Mouse (Mus musculus): ENCODE measurements at regions not wholly inside any gene's neighbourhood (a gene's known extent, or its start where the extent isn't known, plus 50 kb on each side); places are given as distances from the start of the nearest gene placed in this dataset.

GRCm38 (mm10) chr2:80973217-80973616, 356.2 kb downstream of the Nup35 start:
- no peak for ATAC-seq (ENCODE audit: low FRiP score)
- no peaks in the 10 kb centered on the region for H3K27me3 ChIP-seq (ENCODE audit: insufficient read depth, low read length)
- no peak overlapping the region for H3K4me3 ChIP-seq (ENCODE audit: low read depth, low read length)
- H3K4me1 ChIP-seq (ENCODE audit: insufficient read depth, low read length): no peaks in the 10 kb centered on the region
- no peak for TF ChIP-seq CTCF (IDR thresholded peaks at IDR 0.05)
- 0 out of 2 replicates have a peak, but pooled peaks cover 4% of the 10 kb centered on the region for H3K9me3 ChIP-seq (ENCODE audit: low read length)
- no peak overlapping the region for H3K9ac ChIP-seq (replicated peaks; ENCODE audit: low read length, poor library complexity, severe bottlenecking)
- 88% methylated on average over 2 of the region's 2 CpGs for WGBS
- DNase-seq (ENCODE audit: low spot score): no peak
- no peaks in the 10 kb centered on the region for H3K36me3 ChIP-seq (ENCODE audit: insufficient read depth, low read length)
- H3K4me2 ChIP-seq (ENCODE audit: low read depth, low read length, poor library complexity, severe bottlenecking): no peak overlapping the region
- no peak overlapping the region for H3K27ac ChIP-seq (ENCODE audit: low read depth, low read length)

GRCm38 (mm10) chr2:80998296-80998695, 381.3 kb downstream of the Nup35 start:
- H3K4me3 ChIP-seq (ENCODE audit: low read depth, low read length): no peak overlapping the region
- DNase-seq (ENCODE audit: low spot score) (no peak), ATAC-seq (ENCODE audit: low FRiP score) (no peak)
- 97% methylated on average over 1 of the region's 1 CpGs for WGBS
- H3K27ac ChIP-seq (ENCODE audit: low read depth, low read length): no peak overlapping the region
- no peak overlapping the region for H3K9ac ChIP-seq (replicated peaks; ENCODE audit: low read length, poor library complexity, severe bottlenecking)
- no peak overlapping the region for H3K4me2 ChIP-seq (ENCODE audit: low read depth, low read length, poor library complexity, severe bottlenecking)
- TF ChIP-seq CTCF (IDR thresholded peaks at IDR 0.05): no peak
- no peaks in the 10 kb centered on the region for H3K36me3 ChIP-seq (ENCODE audit: insufficient read depth, low read length)
- H3K27me3 ChIP-seq (ENCODE audit: insufficient read depth, low read length): no peaks in the 10 kb centered on the region
- no peaks in the 10 kb centered on the region for H3K9me3 ChIP-seq (ENCODE audit: low read length)
- H3K4me1 ChIP-seq (ENCODE audit: insufficient read depth, low read length): no peaks in the 10 kb centered on the region

- Histone ChIP-seq H3K4me1 (ENCODE audit: insufficient read depth, low read length) (no peaks in the 10 kb centered on the region), H3K27me3 (ENCODE audit: insufficient read depth, low read length) (no peaks in the 10 kb centered on the region), H3K9ac (replicated peaks; ENCODE audit: low read length, poor library complexity, severe bottlenecking) (no peak overlapping the region), H3K4me2 (ENCODE audit: low read depth, low read length, poor library complexity, severe bottlenecking) (no peak overlapping the region), H3K27ac (ENCODE audit: low read depth, low read length) (no peak overlapping the region), H3K9me3 (ENCODE audit: low read length) (no peaks in the 10 kb centered on the region), H3K4me3 (ENCODE audit: low read depth, low read length) (no peak overlapping the region), H3K36me3 (ENCODE audit: insufficient read depth, low read length) (no peaks in the 10 kb centered on the region)
- no peak for DNase-seq (ENCODE audit: low spot score)
- WGBS: 74% methylated on average over 11 of the region's 11 CpGs
- no peak for ATAC-seq (ENCODE audit: low FRiP score)
- no peak for TF ChIP-seq CTCF (IDR thresholded peaks at IDR 0.05)
Measured at GRCm38 (mm10) chr2:81007071-81007470, 390.0 kb downstream of the Nup35 start.

- Histone ChIP-seq H3K4me2 (ENCODE audit: low read depth, low read length, poor library complexity, severe bottlenecking) (no peak overlapping the region), H3K9me3 (ENCODE audit: low read length) (no peaks in the 10 kb centered on the region), H3K9ac (replicated peaks; ENCODE audit: low read length, poor library complexity, severe bottlenecking) (no peak overlapping the region), H3K27me3 (ENCODE audit: insufficient read depth, low read length) (no peaks in the 10 kb centered on the region), H3K36me3 (ENCODE audit: insufficient read depth, low read length) (no peaks in the 10 kb centered on the region), H3K4me1 (ENCODE audit: insufficient read depth, low read length) (no peaks in the 10 kb centered on the region), H3K27ac (ENCODE audit: low read depth, low read length) (no peak overlapping the region), H3K4me3 (ENCODE audit: low read depth, low read length) (no peak overlapping the region)
- no peak for ATAC-seq (ENCODE audit: low FRiP score)
- DNase-seq (ENCODE audit: low spot score): no peak
- WGBS: 89% methylated on average over 3 of the region's 3 CpGs
- no peak for TF ChIP-seq CTCF (IDR thresholded peaks at IDR 0.05)
Measured at GRCm38 (mm10) chr2:81023620-81024019, 406.6 kb downstream of the Nup35 start.

All from midbrain, postnatal 0 days (tissue).